Mouse (Mus musculus) lung, postnatal 0 days (tissue): ENCODE data around the gene Gzme. TPM values are rescaled to one million over a fixed set of nuclear protein-coding genes. Genes with fewer than 3 reads are reported as not detected.
A peak's percentile ranks its signal among the peaks of the same experiment; 100 is the strongest.

ENCODE experiments used
- ATAC-seq: fragments of 200-750 bp; cut with Nextera tagmentation; 2 replicates; pipeline ENCODE4 v1.8.0; 2017; ENCODE audit warnings: moderate library complexity
- DNase-seq: peaks from one replicate; pipeline ENCODE4 v3.0.0-alpha.2; 2016; ENCODE audit warnings: low spot score
- H3K27ac ChIP-seq: fragments of 300-500 bp; sonication (generic); 2 replicates; pipeline ENCODE4 v1.5.1; 2014; ENCODE audit warnings: antibody characterized with exemption, mild to moderate bottlenecking, low read length, mixed read lengths
- H3K27me3 ChIP-seq: fragments of 300-500 bp; sonication (generic); replicated peaks from 2 replicates; pipeline ENCODE4 v1.6.1; 2014; ENCODE audit warnings: low read length, mixed read lengths; ENCODE audit not compliant: insufficient read depth
- H3K36me3 ChIP-seq: fragments of 300-500 bp; sonication (generic); 2 replicates; pipeline ENCODE4 v1.6.1; 2014; ENCODE audit warnings: low read length, mixed read lengths; ENCODE audit not compliant: insufficient read depth
- H3K4me1 ChIP-seq: fragments of 300-500 bp; sonication (generic); 2 replicates; pipeline ENCODE4 v1.6.1; 2014; ENCODE audit warnings: antibody characterized with exemption, low read depth, low read length, mixed read lengths; ENCODE audit not compliant: insufficient read depth
- H3K4me2 ChIP-seq: fragments of 300-500 bp; sonication (generic); replicated peaks from 2 replicates; pipeline ENCODE4 v1.6.1; 2014; ENCODE audit warnings: low read depth, mild to moderate bottlenecking, low read length, moderate library complexity, mixed read lengths
- H3K4me3 ChIP-seq: fragments of 300-500 bp; sonication (generic); 2 replicates; pipeline ENCODE4 v1.5.1; 2014; ENCODE audit warnings: low read depth, low read length
- H3K9ac ChIP-seq: fragments of 300-500 bp; sonication (generic); replicated peaks from 2 replicates; pipeline ENCODE4 v1.6.1; 2014; ENCODE audit warnings: low read depth, mild to moderate bottlenecking
- H3K9me3 ChIP-seq: fragments of 300-500 bp; sonication (generic); 2 replicates; pipeline ENCODE4 v1.6.1; 2016; ENCODE audit warnings: low read length, mixed read lengths
- CTCF ChIP-seq: IDR thresholded peaks from 2 replicates; pipeline ENCODE4 v1.5.1; 2016; ENCODE audit warnings: antibody characterized with exemption, mild to moderate bottlenecking
- EP300 ChIP-seq: IDR thresholded peaks from 2 replicates; pipeline ENCODE4 v1.6.1; 2016; ENCODE audit warnings: antibody characterized with exemption, mild to moderate bottlenecking, control low read depth
- WGBS: fragments of 180-500 bp; shearing (Covaris S2); extraction: QIAGEN DNeasy Blood & Tissue Kit; methylation state at CpG from one replicate; pipeline ENCODE4 v1.1.7; 2014; 5-methylcytosine and 5-hydroxymethylcytosine counted together
- microRNA-seq: library from miRNA; unstranded; fragments of <30 nt; microRNA quantifications from one replicate; pipeline ENCODE4, GENCODE M21; 2016
- polyA plus RNA-seq: library from polyadenylated mRNA; unstranded; fragments of >200 nt; fragmentation: Nextera tagmentation; extraction: Ambion mirVana; gene quantifications from 2 replicates; pipeline ENCODE4 v1.2.1, GENCODE M21; 2015

The Gzme gene
- polyA plus RNA-seq, 1 experiment from 2014 or later: not detected

GRCm38 (mm10) chr14:56102386-56102785 is 18.0 kb downstream of the Gzme start, which contains the start of gene Ctsg:
Gene Ctsg, minus strand, starts transcription at chr14:56102574.
- Histone ChIP-seq H3K27ac (no peak within 1 kb of the TSS), H3K27me3 (no peaks in the 10 kb centered on the region), H3K4me1 (no peaks in the 10 kb centered on the region), H3K9ac (no peak within 1 kb of the TSS), H3K4me2 (no peak within 1 kb of the TSS), H3K36me3 (no peaks in the 10 kb centered on the region), H3K9me3 (no peaks in the 10 kb centered on the region), H3K4me3 (no peak within 1 kb of the TSS)
- ATAC-seq: no peak
- TF ChIP-seq CTCF (no peak), EP300 (no peak)
- WGBS: 63% methylated on average over 10 of the region's 10 CpGs
- no peak for DNase-seq

- Histone ChIP-seq H3K27me3 (no peaks in the 10 kb centered on the region), H3K36me3 (no peaks in the 10 kb centered on the region), H3K9me3 (no peaks in the 10 kb centered on the region), H3K9ac (no peak overlapping the region), H3K4me2 (no peak overlapping the region), H3K4me3 (no peak overlapping the region), H3K4me1 (no peaks in the 10 kb centered on the region), H3K27ac (no peak overlapping the region)
- TF ChIP-seq CTCF: peak; percentile 69
- no peak for TF ChIP-seq EP300
- 79% methylated on average over 4 of the region's 4 CpGs for WGBS
- DNase-seq (peak; percentile 35), ATAC-seq (no peak)
These were observed 21.5 kb downstream of the Gzme start for GRCm38 (mm10) chr14:56098940-56099339.

- no peak overlapping the region for H3K4me3 ChIP-seq
- 62% methylated on average over 1 of the region's 1 CpGs for WGBS
- H3K27me3 ChIP-seq: no peaks in the 10 kb centered on the region
- H3K27ac ChIP-seq: no peak overlapping the region
- no peaks in the 10 kb centered on the region for H3K9me3 ChIP-seq
- no peaks in the 10 kb centered on the region for H3K4me1 ChIP-seq
- TF ChIP-seq EP300: no peak
- TF ChIP-seq CTCF: no peak
- H3K36me3 ChIP-seq: no peaks in the 10 kb centered on the region
- no peak overlapping the region for H3K4me2 ChIP-seq
- no peak overlapping the region for H3K9ac ChIP-seq
- DNase-seq: no peak
- no peak for ATAC-seq
These were observed 22.8 kb downstream of the Gzme start for GRCm38 (mm10) chr14:56097597-56097996.

- DNase-seq (no peak), ATAC-seq (no peak)
- Histone ChIP-seq H3K4me2 (no peak overlapping the region), H3K36me3 (no peaks in the 10 kb centered on the region), H3K4me3 (no peak overlapping the region), H3K27ac (no peak overlapping the region), H3K4me1 (no peaks in the 10 kb centered on the region), H3K27me3 (no peaks in the 10 kb centered on the region), H3K9me3 (no peaks in the 10 kb centered on the region), H3K9ac (no peak overlapping the region)
- no peak for TF ChIP-seq EP300
- no peak for TF ChIP-seq CTCF
- 51% methylated on average over 2 of the region's 2 CpGs for WGBS
These were observed 27.1 kb downstream of the Gzme start for GRCm38 (mm10) chr14:56093353-56093752.

GRCm38 (mm10) chr14:56086711-56087110 is 33.7 kb downstream of the Gzme start:
- TF ChIP-seq CTCF: no peak
- Histone ChIP-seq H3K27ac (no peak overlapping the region), H3K4me1 (no peaks in the 10 kb centered on the region), H3K9ac (no peak overlapping the region), H3K4me3 (no peak overlapping the region), H3K36me3 (no peaks in the 10 kb centered on the region), H3K9me3 (no peaks in the 10 kb centered on the region), H3K27me3 (no peaks in the 10 kb centered on the region), H3K4me2 (no peak overlapping the region)
- 68% methylated on average over 3 of the region's 3 CpGs for whole genome bisulfite sequencing
- ATAC-seq: no peak
- DNase-seq: no peak

GRCm38 (mm10) chr14:56085167-56085566 is 35.3 kb downstream of the Gzme start, which contains the start of gene Mcpt8:
Gene Mcpt8, minus strand, starts transcription at chr14:56085273.
- no peak for DNase-seq
- no peak within 1 kb of the TSS for H3K9ac ChIP-seq

GRCm38 (mm10) chr14:56082016-56082415 is 38.4 kb downstream of the Gzme start:
- no peak overlapping the region for H3K4me3 ChIP-seq
- TF ChIP-seq EP300: no peak
- TF ChIP-seq CTCF: no peak
- H3K27ac ChIP-seq: no peak overlapping the region
- no peak overlapping the region for H3K9ac ChIP-seq
- no peaks in the 10 kb centered on the region for H3K36me3 ChIP-seq
- H3K27me3 ChIP-seq: no peaks in the 10 kb centered on the region
- no peak overlapping the region for H3K4me2 ChIP-seq
- WGBS: 85% methylated on average over 4 of the region's 4 CpGs
- no peaks in the 10 kb centered on the region for H3K9me3 ChIP-seq
- DNase-seq (no peak), ATAC-seq (no peak)
- no peaks in the 10 kb centered on the region for H3K4me1 ChIP-seq

More at GRCm38 (mm10) chr14:56085167-56085566, 35.3 kb downstream of the Gzme start, which contains the start of gene Mcpt8:
- ATAC-seq: no peak
- WGBS: 90% methylated on average over 2 of the region's 2 CpGs
- H3K9me3 ChIP-seq: no peaks in the 10 kb centered on the region
- no peaks in the 10 kb centered on the region for H3K36me3 ChIP-seq
- H3K4me3 ChIP-seq: no peak within 1 kb of the TSS
- no peaks in the 10 kb centered on the region for H3K27me3 ChIP-seq
- H3K4me2 ChIP-seq: no peak within 1 kb of the TSS
- TF ChIP-seq EP300 (no peak), CTCF (no peak)
- H3K4me1 ChIP-seq: no peaks in the 10 kb centered on the region
- no peak within 1 kb of the TSS for H3K27ac ChIP-seq

Small RNA genes within 50 kb of the gene (microRNA-seq; reads per million reads assigned to microRNA genes)
- gene Mir6949: not detected

Other genes starting within 250 kb of the Gzme start
- gene Cbln3, start 236.2 kb downstream of the Gzme start, polyA plus RNA-seq: 0.26 and 0.44 TPM in 2 replicates
- gene Khnyn, start 235.7 kb downstream of the Gzme start, polyA plus RNA-seq: 10.1 and 11.7 TPM in 2 replicates
- gene Sdr39u1, start 220.3 kb downstream of the Gzme start, polyA plus RNA-seq: 43.0 and 46.3 TPM in 2 replicates
- gene Cma1, start 175.9 kb downstream of the Gzme start, polyA plus RNA-seq: 7.6 and 10.4 TPM in 2 replicates
- not detected in 2 replicates for gene Cma2, start 169.6 kb downstream of the Gzme start, polyA plus RNA-seq
- gene Mcpt1, start 102.7 kb downstream of the Gzme start, polyA plus RNA-seq: not detected in 2 replicates
- not detected in 2 replicates for gene Mcpt9, start 90.1 kb downstream of the Gzme start, polyA plus RNA-seq
- 0.13 TPM in 1 of 2 replicates, not detected in the other for gene Mcpt2, start 78.6 kb downstream of the Gzme start, polyA plus RNA-seq
- 0.54 and 1.5 TPM in 2 replicates for gene Mcpt4, start 58.3 kb downstream of the Gzme start, polyA plus RNA-seq
- 5.0 and 5.6 TPM in 2 replicates for gene Mcpt8, start 35.4 kb downstream of the Gzme start, polyA plus RNA-seq
- gene Ctsg, start 18.1 kb downstream of the Gzme start, polyA plus RNA-seq: 0.29 and 0.31 TPM in 2 replicates
- not detected in 2 replicates for gene Gzmd, start 12.0 kb upstream of the Gzme start, polyA plus RNA-seq
- gene Gzmg, start 39.0 kb upstream of the Gzme start, polyA plus RNA-seq: not detected in 2 replicates
- not detected in 2 replicates for gene Gzmn, start 54.0 kb upstream of the Gzme start, polyA plus RNA-seq
- not detected in 2 replicates for gene Gzmf, start 90.8 kb upstream of the Gzme start, polyA plus RNA-seq
- gene Gzmc, start 114.0 kb upstream of the Gzme start, polyA plus RNA-seq: not detected in 2 replicates
- gene Gzmb, start 141.6 kb upstream of the Gzme start, polyA plus RNA-seq: 1.4 TPM in 2 replicates
- gene Atp12a, start 244.4 kb upstream of the Gzme start, polyA plus RNA-seq: 1.7 and 1.8 TPM in 2 replicates